Mouse (Mus musculus) MEL (cell line): Measurements from ENCODE around the gene Sema3b.

Source experiments
- CTCF ChIP-seq, 3 experiments: IDR thresholded peaks in 2 of 3; conservative IDR thresholded peaks in 1 of 3; 2 replicates each; pipeline ENCODE4 v1.5.1; 2011 to 2012; ENCODE audit warnings: low read length in 3 of 3, low read depth in 2 of 3, mild to moderate bottlenecking in 2 of 3, improper control_type of control experiment in 1 of 3, inconsistent platforms in 1 of 3, mixed read lengths in 1 of 3, moderate library complexity in 1 of 3; ENCODE audit not compliant: control insufficient read depth in 1 of 3, insufficient read depth in 1 of 3, poor library complexity in 1 of 3, severe bottlenecking in 1 of 3
- MXI1 ChIP-seq: IDR thresholded peaks from 2 replicates; pipeline ENCODE4 v1.6.1; 2011; ENCODE audit warnings: mild to moderate bottlenecking, low read depth, low read length, improper control_type of control experiment
- MYB ChIP-seq: IDR thresholded peaks from 2 replicates; pipeline ENCODE4 v1.6.1; 2011; ENCODE audit warnings: mild to moderate bottlenecking, low read depth, low read length, improper control_type of control experiment
- TAL1 ChIP-seq: IDR thresholded peaks from 2 replicates; pipeline ENCODE4 v1.6.1; 2012; ENCODE audit warnings: mild to moderate bottlenecking, inconsistent platforms, low read length, moderate library complexity, mixed read lengths
- TCF12 ChIP-seq: IDR thresholded peaks from 2 replicates; pipeline ENCODE4 v1.6.1; 2014; ENCODE audit warnings: low read depth, mild to moderate bottlenecking, inconsistent platforms, low read length, improper control_type of control experiment, moderate library complexity

GRCm38 (mm10) chr9:107624951-107625350, 15.9 kb upstream of the Sema3b start:
- no peak for TF ChIP-seq TAL1
- no peak for TF ChIP-seq MYB
- no peak for TF ChIP-seq CTCF (IDR thresholded peaks at IDR 0.05 in 2 of 3, conservative IDR thresholded peaks at IDR 0.05 in 1 of 3; ENCODE audit: control insufficient read depth in 1 of 3, insufficient read depth in 1 of 3, low read depth in 2 of 3, low read length in 3 of 3, poor library complexity in 1 of 3, severe bottlenecking in 1 of 3)
- no peak for TF ChIP-seq TCF12
- no peak for TF ChIP-seq MXI1
